Mouse (Mus musculus): ENCODE measurements around the gene Cyth1. TPM values are rescaled to one million over a fixed set of nuclear protein-coding genes. Genes with fewer than 3 reads are reported as not detected.
A peak's percentile ranks its signal among the peaks of the same experiment; 100 is the strongest.

The Cyth1 gene
- polyA plus RNA-seq, 1 experiment from 2014 or later: 4.7 TPM

DNA sequence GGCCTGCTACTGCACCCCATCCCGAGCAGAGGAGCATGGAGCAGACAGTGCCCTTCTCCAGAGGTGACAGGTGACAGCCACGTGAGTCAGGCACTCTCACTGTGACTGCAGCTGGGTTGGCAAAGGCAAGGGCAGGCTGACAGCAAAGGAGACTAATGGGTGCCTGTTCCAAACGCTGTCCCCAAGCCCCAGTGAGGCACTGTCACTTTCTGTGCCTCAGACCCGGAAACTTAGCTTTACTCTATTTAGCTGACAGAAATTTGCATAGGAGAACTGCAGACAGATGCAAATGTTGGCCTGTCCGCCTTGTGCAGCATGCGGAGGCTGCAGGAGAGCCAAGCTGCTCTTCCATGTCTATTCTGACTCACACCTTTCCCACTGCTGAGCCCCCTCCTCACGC, 27.9 kb upstream of the Cyth1 start:
- no peaks in the 10 kb centered on the region for H3K9me3 ChIP-seq (replicated peaks)
- 84% methylated on average over 7 of the region's 7 CpGs for WGBS (ENCODE audit: insufficient replicate concordance)

DNA sequence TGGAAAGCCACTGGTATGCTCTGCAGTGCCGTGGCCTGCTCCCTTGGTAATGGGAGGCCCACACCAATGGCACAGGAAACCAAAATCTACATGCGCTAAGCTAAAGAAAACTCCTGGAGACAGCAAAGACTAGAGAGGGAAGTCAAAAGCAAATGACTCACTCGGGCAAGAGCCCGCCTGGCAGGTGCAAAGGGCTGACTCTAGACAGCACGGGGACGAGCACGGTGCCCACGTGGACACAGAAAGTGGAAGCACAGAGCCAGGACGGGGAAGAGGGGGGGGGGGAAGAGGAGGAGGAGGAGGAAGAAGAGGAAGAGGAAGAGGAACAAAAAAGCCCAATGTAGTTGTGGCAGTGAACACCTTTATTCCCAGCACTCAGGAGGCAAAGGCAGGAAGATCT, 26.7 kb upstream of the Cyth1 start:
- H3K9ac ChIP-seq: no peak overlapping the region
- peaks cover 99% of the 10 kb centered on the region for H3K36me3 ChIP-seq
- H3K27ac ChIP-seq: no peak overlapping the region
- no peaks in the 10 kb centered on the region for H3K4me1 ChIP-seq
- H3K4me2 ChIP-seq: no peak overlapping the region
- 79% methylated on average over 9 of the region's 9 CpGs for WGBS (ENCODE audit: insufficient replicate concordance)
- H3K9me3 ChIP-seq (replicated peaks): no peaks in the 10 kb centered on the region
- no peaks in the 10 kb centered on the region for H3K27me3 ChIP-seq (replicated peaks)
- ATAC-seq: no peak
- no peak overlapping the region for H3K4me3 ChIP-seq

More for the DNA sequence above, 27.9 kb upstream of the Cyth1 start:
- Histone ChIP-seq H3K4me1 (no peaks in the 10 kb centered on the region), H3K36me3 (peaks cover 99% of the 10 kb centered on the region), H3K27me3 (replicated peaks) (no peaks in the 10 kb centered on the region), H3K27ac (no peak overlapping the region), H3K4me3 (no peak overlapping the region), H3K9ac (no peak overlapping the region), H3K4me2 (no peak overlapping the region)
- ATAC-seq: no peak

DNA sequence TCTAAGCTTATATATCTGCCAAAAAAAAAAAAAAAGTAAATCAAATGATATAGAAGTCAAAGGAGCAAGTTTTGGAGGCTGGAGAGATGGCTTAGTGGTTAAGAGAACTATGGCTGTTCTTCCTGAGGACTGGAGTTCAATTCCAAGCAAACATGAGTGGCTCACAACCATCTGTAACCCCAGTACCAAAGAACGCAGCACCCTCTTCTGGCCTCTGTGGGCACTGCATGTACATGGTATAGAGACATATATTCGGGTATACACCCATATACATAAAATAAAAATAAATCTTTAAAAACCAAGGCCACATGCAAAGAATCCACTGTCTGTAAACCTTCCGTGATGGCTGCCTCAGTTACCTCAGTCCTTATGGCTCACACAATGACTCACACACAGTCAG, 21.4 kb upstream of the Cyth1 start:
- no peak overlapping the region for H3K4me3 ChIP-seq
- no peaks in the 10 kb centered on the region for H3K27me3 ChIP-seq (replicated peaks)
- no peak overlapping the region for H3K9ac ChIP-seq
- no peaks in the 10 kb centered on the region for H3K9me3 ChIP-seq (replicated peaks)
- 73% methylated on average over 3 of the region's 3 CpGs for WGBS (ENCODE audit: insufficient replicate concordance)
- H3K27ac ChIP-seq: no peak overlapping the region
- H3K36me3 ChIP-seq: peaks cover 98% of the 10 kb centered on the region
- no peak for ATAC-seq
- no peak overlapping the region for H3K4me2 ChIP-seq
- no peaks in the 10 kb centered on the region for H3K4me1 ChIP-seq

DNA sequence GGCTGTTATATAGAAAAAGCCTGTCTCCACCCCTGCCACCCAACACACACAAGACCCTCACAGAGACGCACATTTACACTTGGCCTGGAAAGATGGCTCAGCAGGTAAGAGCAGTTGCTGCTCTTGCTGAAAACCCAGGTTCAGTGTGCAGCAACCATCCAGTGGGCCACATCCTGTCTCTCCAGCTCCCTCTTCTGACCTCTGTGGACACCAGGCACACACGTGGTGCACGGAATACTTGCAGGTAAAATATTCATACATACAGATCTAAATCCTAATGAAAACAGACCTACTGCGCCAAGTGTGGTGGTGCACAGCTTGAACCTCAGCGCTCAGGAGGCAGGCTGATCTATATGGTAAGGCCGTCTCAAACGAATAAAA, 18.3 kb upstream of the Cyth1 start:
- H3K9me3 ChIP-seq (replicated peaks): no peaks in the 10 kb centered on the region
- no peak for ATAC-seq
- no peak overlapping the region for H3K4me3 ChIP-seq
- no peak overlapping the region for H3K27ac ChIP-seq
- H3K36me3 ChIP-seq: peaks cover 98% of the 10 kb centered on the region
- no peak overlapping the region for H3K4me2 ChIP-seq
- WGBS (ENCODE audit: insufficient replicate concordance): 79% methylated on average over 7 of the region's 7 CpGs
- no peak overlapping the region for H3K9ac ChIP-seq
- no peaks in the 10 kb centered on the region for H3K27me3 ChIP-seq (replicated peaks)
- no peaks in the 10 kb centered on the region for H3K4me1 ChIP-seq

DNA sequence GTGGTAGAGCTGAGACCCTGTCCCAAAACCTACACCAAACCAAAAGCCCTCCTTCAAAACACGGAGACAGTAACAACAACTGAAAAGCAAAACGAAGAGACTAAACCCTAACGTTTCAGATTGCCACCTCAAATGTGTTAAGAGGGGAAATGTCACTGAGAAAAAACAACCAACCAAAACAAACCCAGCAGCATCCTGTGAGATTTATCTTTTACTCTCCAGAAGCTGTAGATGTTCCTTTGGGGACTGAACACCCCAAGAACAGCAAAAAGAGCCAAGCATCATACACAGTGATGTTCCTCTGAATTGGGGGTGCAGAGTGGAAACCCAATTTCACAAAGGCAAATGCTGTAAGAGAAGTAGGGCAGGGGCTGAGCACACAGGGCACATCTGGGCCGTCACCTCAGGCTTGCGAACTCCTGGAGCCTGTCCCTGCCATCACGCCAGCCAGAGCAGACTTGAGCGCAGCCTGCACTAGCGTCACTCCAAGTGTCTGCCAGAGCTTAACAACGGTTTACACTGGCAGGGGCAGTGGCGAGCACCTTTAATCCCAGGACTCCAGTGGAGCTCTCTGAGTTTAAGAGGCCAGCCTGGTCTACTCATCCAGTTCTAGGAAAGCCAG, 17.8 kb upstream of the Cyth1 start:
- Histone ChIP-seq H3K9ac (no peak overlapping the region), H3K27me3 (replicated peaks) (no peaks in the 10 kb centered on the region), H3K36me3 (peaks cover 98% of the 10 kb centered on the region), H3K27ac (no peak overlapping the region), H3K4me2 (no peak overlapping the region), H3K9me3 (replicated peaks) (no peaks in the 10 kb centered on the region), H3K4me3 (no peak overlapping the region), H3K4me1 (no peaks in the 10 kb centered on the region)
- no peak for ATAC-seq
- 82% methylated on average over 10 of the region's 10 CpGs for WGBS (ENCODE audit: insufficient replicate concordance)

DNA sequence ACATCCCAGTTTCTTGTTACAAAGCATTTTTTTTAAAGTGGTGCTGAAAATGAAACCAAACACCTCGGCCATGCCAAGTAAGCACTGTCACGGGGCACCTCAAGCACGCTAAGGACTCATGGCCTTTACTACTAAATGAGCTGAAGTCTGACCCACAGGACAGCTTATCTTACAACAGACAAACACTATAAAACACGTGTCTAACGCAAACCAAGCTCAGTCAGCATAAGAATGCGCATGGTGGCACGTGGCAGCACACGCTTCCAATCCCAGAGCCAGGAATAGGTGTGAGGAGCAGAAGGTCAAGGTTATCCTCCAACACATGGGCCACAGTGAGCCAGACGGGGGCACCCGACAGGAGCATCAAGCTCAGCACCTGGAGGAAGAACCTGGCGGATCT, 17.2 kb upstream of the Cyth1 start:
- Histone ChIP-seq H3K36me3 (peaks cover 99% of the 10 kb centered on the region), H3K4me1 (no peaks in the 10 kb centered on the region), H3K4me2 (no peak overlapping the region), H3K27me3 (replicated peaks) (no peaks in the 10 kb centered on the region), H3K27ac (no peak overlapping the region), H3K9ac (no peak overlapping the region), H3K4me3 (no peak overlapping the region), H3K9me3 (replicated peaks) (no peaks in the 10 kb centered on the region)
- no peak for ATAC-seq
- 78% methylated on average over 11 of the region's 11 CpGs for WGBS (ENCODE audit: insufficient replicate concordance)

DNA sequence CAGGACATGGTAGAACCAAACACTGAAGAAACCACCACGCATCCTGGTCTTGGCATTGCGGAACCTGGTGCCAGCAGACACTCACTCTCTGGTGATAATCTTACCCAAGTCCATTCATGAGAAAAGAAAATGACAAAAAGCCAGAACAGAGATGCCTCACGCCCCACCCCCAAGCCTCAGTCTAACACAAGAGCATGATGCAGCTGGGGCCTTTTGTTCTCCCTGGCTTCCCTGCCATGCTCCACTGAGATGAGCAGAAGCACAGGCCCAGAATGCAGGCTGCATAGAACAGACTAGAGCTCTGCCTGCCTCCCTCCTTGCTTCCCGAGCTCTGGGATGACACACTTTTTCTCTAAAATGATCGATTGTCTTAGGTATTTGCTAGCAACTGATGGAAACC, 14.8 kb upstream of the Cyth1 start:
- Histone ChIP-seq H3K27ac (no peak overlapping the region), H3K4me3 (no peak overlapping the region), H3K36me3 (peaks cover 99% of the 10 kb centered on the region), H3K4me2 (no peak overlapping the region), H3K27me3 (replicated peaks) (no peaks in the 10 kb centered on the region), H3K9me3 (replicated peaks) (no peaks in the 10 kb centered on the region), H3K9ac (no peak overlapping the region), H3K4me1 (no peaks in the 10 kb centered on the region)
- whole genome bisulfite sequencing (ENCODE audit: insufficient replicate concordance): 87% methylated on average over 5 of the region's 5 CpGs
- ATAC-seq: no peak

DNA sequence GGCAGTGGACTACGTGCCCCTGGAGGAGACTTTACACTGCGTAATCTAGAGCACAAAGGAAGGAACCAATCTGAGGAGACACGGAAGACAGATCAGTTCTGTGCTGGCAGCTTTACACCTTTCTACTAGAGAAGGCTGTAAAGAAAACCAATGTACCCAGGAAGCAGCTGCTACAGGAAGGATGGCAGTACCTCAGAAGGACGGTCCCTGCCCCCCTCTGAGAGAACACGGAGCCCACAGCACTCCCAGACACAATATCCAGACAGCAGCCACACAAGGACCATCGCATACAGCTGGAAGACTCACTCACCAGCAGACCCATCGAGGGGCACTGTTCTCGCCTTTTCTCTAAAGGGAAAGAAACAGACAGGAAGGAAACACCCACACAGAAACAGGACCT, 11.7 kb upstream of the Cyth1 start:
- H3K27me3 ChIP-seq (replicated peaks): no peaks in the 10 kb centered on the region
- H3K9me3 ChIP-seq (replicated peaks): no peaks in the 10 kb centered on the region
- peaks cover 88% of the 10 kb centered on the region for H3K36me3 ChIP-seq
- no peak for ATAC-seq
- 83% methylated on average over 8 of the region's 8 CpGs for WGBS (ENCODE audit: insufficient replicate concordance)
- no peak overlapping the region for H3K9ac ChIP-seq
- no peak overlapping the region for H3K4me2 ChIP-seq
- H3K27ac ChIP-seq: no peak overlapping the region
- no peaks in the 10 kb centered on the region for H3K4me1 ChIP-seq
- H3K4me3 ChIP-seq: no peak overlapping the region

DNA sequence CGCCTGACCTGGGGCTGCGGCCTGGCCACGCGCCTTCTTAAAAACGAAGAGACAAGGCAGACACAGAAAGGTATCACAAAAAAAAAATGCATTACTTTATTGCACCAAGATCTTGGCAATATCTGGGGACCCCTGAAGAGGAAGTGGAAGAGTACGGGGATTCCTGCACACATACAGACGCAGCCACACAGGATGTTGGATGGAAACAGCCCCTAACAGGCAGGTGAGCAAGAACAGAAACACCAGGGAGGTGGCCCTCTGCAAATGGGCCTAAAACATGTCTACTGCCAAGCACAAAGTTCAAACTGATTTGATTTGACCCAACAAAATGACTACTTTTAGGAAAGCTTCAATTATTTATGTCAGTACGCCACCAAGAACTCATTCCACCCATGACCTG, 11.2 kb upstream of the Cyth1 start:
- H3K4me3 ChIP-seq: no peak overlapping the region
- no peak overlapping the region for H3K4me2 ChIP-seq
- peaks cover 83% of the 10 kb centered on the region for H3K36me3 ChIP-seq
- no peaks in the 10 kb centered on the region for H3K9me3 ChIP-seq (replicated peaks)
- no peak overlapping the region for H3K27ac ChIP-seq
- no peaks in the 10 kb centered on the region for H3K27me3 ChIP-seq (replicated peaks)
- 91% methylated on average over 8 of the region's 8 CpGs for WGBS (ENCODE audit: insufficient replicate concordance)
- no peak overlapping the region for H3K9ac ChIP-seq
- no peaks in the 10 kb centered on the region for H3K4me1 ChIP-seq
- no peak for ATAC-seq

DNA sequence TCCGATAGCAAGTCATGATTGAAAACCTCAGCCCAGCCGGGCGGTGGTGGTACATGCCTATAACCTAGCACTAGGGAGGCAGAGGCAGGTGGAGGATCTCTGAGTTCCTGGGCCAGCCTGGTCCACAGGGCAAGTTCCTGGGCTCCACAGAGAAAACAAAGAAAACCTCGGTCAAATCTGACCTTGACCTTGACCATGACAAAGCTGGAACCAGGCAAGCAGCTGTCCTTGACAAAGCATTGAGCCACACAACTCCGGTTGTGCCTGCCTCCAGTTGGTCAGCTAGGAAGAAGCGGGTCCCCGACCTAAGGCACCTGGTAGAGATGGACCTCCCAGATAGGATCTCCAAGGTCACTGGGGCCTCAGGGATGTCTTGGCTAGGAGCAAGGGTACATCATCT, 8.0 kb upstream of the Cyth1 start:
- Histone ChIP-seq H3K9me3 (replicated peaks) (no peaks in the 10 kb centered on the region), H3K27me3 (replicated peaks) (no peaks in the 10 kb centered on the region), H3K9ac (no peak overlapping the region), H3K4me2 (no peak overlapping the region), H3K4me1 (no peaks in the 10 kb centered on the region), H3K36me3 (peaks cover 51% of the 10 kb centered on the region), H3K4me3 (no peak overlapping the region), H3K27ac (no peak overlapping the region)
- ATAC-seq: no peak
- WGBS (ENCODE audit: insufficient replicate concordance): 76% methylated on average over 7 of the region's 7 CpGs

DNA sequence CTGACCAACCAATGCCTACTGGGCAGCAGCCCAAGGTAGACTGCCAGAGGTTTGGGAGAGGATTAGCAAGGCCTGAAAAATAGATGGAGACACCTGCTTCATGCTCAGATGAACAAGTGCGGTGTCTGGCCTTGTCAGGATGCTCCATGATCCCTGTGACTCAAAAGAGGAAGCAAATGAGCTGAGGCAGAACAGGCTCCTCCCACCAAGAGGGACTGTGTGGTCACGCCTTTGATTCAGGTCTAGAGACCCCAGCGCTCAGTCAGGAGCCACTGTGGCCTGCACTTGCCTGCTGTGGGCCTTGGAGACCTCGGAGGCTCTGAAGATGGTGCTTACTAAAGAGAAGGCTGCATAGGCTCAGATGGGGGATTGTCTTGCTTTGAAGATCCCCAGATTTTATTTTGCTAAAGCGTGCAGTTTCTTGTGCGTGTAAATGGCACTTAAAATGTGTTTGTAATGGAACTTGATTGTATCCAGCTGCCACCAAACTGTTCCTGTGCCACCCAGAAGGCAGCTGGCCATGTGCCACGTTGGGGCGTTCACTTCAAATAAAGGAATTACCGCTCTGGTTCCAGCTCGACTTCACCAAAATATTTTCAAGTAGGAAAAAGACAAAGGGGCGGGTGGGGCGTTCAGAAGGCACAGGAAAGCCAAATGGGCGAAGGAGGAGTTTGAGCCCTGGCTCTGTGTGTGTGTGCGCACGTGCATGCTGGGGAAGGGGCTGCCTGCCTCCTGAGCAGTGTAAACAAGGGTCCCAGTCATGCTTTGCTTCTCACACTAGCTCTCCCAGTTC, 6.0 kb upstream of the Cyth1 start:
- Histone ChIP-seq H3K4me2 (no peak overlapping the region), H3K4me3 (no peak overlapping the region), H3K27ac (0 out of 2 replicates have a peak overlapping the region, but pooled peaks have one; percentile 10), H3K9ac (no peak overlapping the region), H3K9me3 (replicated peaks) (no peaks in the 10 kb centered on the region), H3K36me3 (peaks cover 30% of the 10 kb centered on the region), H3K4me1 (peaks cover 5% of the 10 kb centered on the region), H3K27me3 (replicated peaks) (no peaks in the 10 kb centered on the region)
- ATAC-seq: no peak
- 61% methylated on average over 15 of the region's 15 CpGs for WGBS (ENCODE audit: insufficient replicate concordance)

DNA sequence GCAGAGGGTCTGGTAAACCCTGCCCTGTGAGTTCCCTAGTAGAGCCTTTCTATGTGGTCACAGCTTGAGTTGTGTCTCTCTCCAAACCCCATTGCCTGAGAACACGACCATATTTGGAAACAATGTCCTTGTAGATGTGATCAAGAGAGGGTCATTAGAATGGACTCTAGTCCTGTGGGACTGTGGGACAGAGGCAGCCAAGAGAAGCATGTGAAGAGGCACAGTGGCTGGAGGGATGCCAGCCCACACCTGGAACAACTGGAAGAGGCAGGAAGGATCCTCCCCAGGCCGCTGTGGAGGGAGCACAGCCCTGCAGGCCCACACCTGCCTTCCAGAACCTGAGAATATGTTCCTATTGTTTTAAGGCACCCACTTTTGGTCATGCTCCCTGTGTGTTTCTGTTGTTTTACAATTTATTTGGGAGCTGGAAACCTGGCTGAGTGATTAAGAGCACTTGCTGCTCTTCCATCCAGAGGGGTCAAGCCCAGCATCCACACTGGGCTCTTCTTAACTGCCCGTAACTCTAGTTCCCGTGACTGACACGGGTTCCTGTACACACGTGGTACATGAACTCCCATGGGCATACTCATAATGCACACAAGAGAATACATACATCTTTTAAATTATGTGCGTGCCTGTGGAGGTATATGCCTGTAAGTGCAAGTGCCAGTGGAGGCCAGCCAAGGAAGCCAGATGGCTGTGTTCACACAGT, 5.2 kb upstream of the Cyth1 start:
- no peaks in the 10 kb centered on the region for H3K9me3 ChIP-seq (replicated peaks)
- H3K27me3 ChIP-seq (replicated peaks): no peaks in the 10 kb centered on the region
- ATAC-seq: no peak
- no peak overlapping the region for H3K4me3 ChIP-seq
- no peak overlapping the region for H3K27ac ChIP-seq
- no peak overlapping the region for H3K4me2 ChIP-seq
- H3K36me3 ChIP-seq: peaks cover 23% of the 10 kb centered on the region
- H3K4me1 ChIP-seq: peaks cover 11% of the 10 kb centered on the region
- H3K9ac ChIP-seq: no peak overlapping the region
- 71% methylated on average over 7 of the region's 7 CpGs for WGBS (ENCODE audit: insufficient replicate concordance)

All from liver, embryonic 12.5 days (tissue).